Mouse (Mus musculus) MEL (cell line): Measurements from ENCODE around the gene Ifnar1. TPM values are rescaled to one million over a fixed set of nuclear protein-coding genes. Genes with fewer than 3 reads are reported as not detected.
A peak's percentile ranks its signal among the peaks of the same experiment; 100 is the strongest.

Source experiments
- DNase-seq: peaks from one replicate; pipeline ENCODE4 v3.0.0; 2011; ENCODE audit warnings: low read depth, low spot score
- H3K27ac ChIP-seq: 2 replicates; pipeline ENCODE4 v1.5.1; 2012; ENCODE audit warnings: low read depth, mild to moderate bottlenecking, control low read depth, low read length, moderate library complexity; ENCODE audit not compliant: control insufficient read depth
- H3K27me3 ChIP-seq, 2 experiments: fragments of 150-350 bp in 1 of 2; sonication (generic) in 1 of 2; 2 replicates each; pipeline ENCODE4 v1.6.1; 2012; ENCODE audit warnings: low read length in 2 of 2, mild to moderate bottlenecking in 2 of 2, improper control_type of control experiment in 1 of 2, moderate library complexity in 1 of 2; ENCODE audit not compliant: insufficient read depth in 2 of 2, control insufficient read depth in 1 of 2
- H3K36me3 ChIP-seq, 2 experiments: 2 replicates each; pipeline ENCODE4 v1.6.1; 2012 to 2014; ENCODE audit warnings: low read length in 2 of 2, improper control_type of control experiment in 1 of 2, inconsistent platforms in 1 of 2, mild to moderate bottlenecking in 1 of 2; ENCODE audit not compliant: insufficient read depth in 2 of 2, control insufficient read depth in 1 of 2
- H3K4me1 ChIP-seq, 2 experiments: fragments of 150-350 bp in 1 of 2; sonication (generic) in 1 of 2; 2 replicates each; pipeline ENCODE4 v1.6.1; 2012; ENCODE audit warnings: low read length in 2 of 2, improper control_type of control experiment in 1 of 2, mild to moderate bottlenecking in 1 of 2; ENCODE audit not compliant: insufficient read depth in 2 of 2, control insufficient read depth in 1 of 2
- H3K4me3 ChIP-seq, 2 experiments: fragments of 150-350 bp in 1 of 2; sonication (generic) in 1 of 2; 2 replicates each; pipeline ENCODE4 v1.5.1; 2012; ENCODE audit warnings: low read depth in 2 of 2, low read length in 2 of 2, mild to moderate bottlenecking in 2 of 2, moderate library complexity in 2 of 2, control low read depth in 1 of 2, improper control_type of control experiment in 1 of 2; ENCODE audit not compliant: control insufficient read depth in 1 of 2, insufficient read depth in 1 of 2
- H3K79me2 ChIP-seq: 2 replicates; pipeline ENCODE4 v1.6.1; 2012; ENCODE audit warnings: mild to moderate bottlenecking, low read length, moderate library complexity; ENCODE audit not compliant: control insufficient read depth, poor library complexity, insufficient read depth
- H3K9ac ChIP-seq: 2 replicates; pipeline ENCODE4 v1.6.1; 2012; ENCODE audit warnings: low read depth, mild to moderate bottlenecking, control low read depth, low read length, moderate library complexity; ENCODE audit not compliant: control insufficient read depth, poor library complexity, severe bottlenecking
- H3K9me3 ChIP-seq: fragments of 150-350 bp; sonication (generic); replicated peaks from 2 replicates; pipeline ENCODE4 v1.6.1; 2012; ENCODE audit warnings: mild to moderate bottlenecking, low read length, improper control_type of control experiment, moderate library complexity; ENCODE audit not compliant: insufficient read depth
- CHD1 ChIP-seq: IDR thresholded peaks from 2 replicates; pipeline ENCODE4 v1.6.1; 2012; ENCODE audit warnings: low read depth, mild to moderate bottlenecking, inconsistent platforms, low read length, improper control_type of control experiment
- CHD2 ChIP-seq: IDR thresholded peaks from 2 replicates; pipeline ENCODE4 v1.6.1; 2011; ENCODE audit warnings: low read length, improper control_type of control experiment
- CTCF ChIP-seq, 3 experiments: IDR thresholded peaks in 2 of 3; conservative IDR thresholded peaks in 1 of 3; 2 replicates each; pipeline ENCODE4 v1.5.1; 2011 to 2012; ENCODE audit warnings: low read length in 3 of 3, low read depth in 2 of 3, mild to moderate bottlenecking in 2 of 3, improper control_type of control experiment in 1 of 3, inconsistent platforms in 1 of 3, mixed read lengths in 1 of 3, moderate library complexity in 1 of 3; ENCODE audit not compliant: control insufficient read depth in 1 of 3, insufficient read depth in 1 of 3, poor library complexity in 1 of 3, severe bottlenecking in 1 of 3
- E2F4 ChIP-seq: IDR thresholded peaks from 2 replicates; pipeline ENCODE4 v1.6.1; 2011; ENCODE audit warnings: low read depth, low read length, improper control_type of control experiment, borderline replicate concordance
- EP300 ChIP-seq, 2 experiments: IDR thresholded peaks; 2 replicates each; pipeline ENCODE4 v1.6.1; 2011; ENCODE audit warnings: improper control_type of control experiment in 2 of 2, low read length in 2 of 2, low read depth in 1 of 2, mild to moderate bottlenecking in 1 of 2
- GATA1 ChIP-seq: IDR thresholded peaks from 2 replicates; pipeline ENCODE4 v1.6.1; 2011; ENCODE audit warnings: low read depth, low read length, improper control_type of control experiment
- KAT2A ChIP-seq: conservative IDR thresholded peaks from 2 replicates; pipeline ENCODE4 v1.6.1; 2012; ENCODE audit warnings: low read depth, low read length, improper control_type of control experiment, inconsistent platforms
- MAFK ChIP-seq: IDR thresholded peaks from 2 replicates; pipeline ENCODE4 v1.6.1; 2011; ENCODE audit warnings: low read depth, mild to moderate bottlenecking, low read length, improper control_type of control experiment, borderline replicate concordance
- MAZ ChIP-seq: IDR thresholded peaks from 2 replicates; pipeline ENCODE4 v1.6.1; 2012; ENCODE audit warnings: low read depth, mild to moderate bottlenecking, inconsistent platforms, low read length, improper control_type of control experiment
- MEF2A ChIP-seq: IDR thresholded peaks from 2 replicates; pipeline ENCODE4 v1.6.1; 2014; ENCODE audit warnings: low read depth, mild to moderate bottlenecking, inconsistent platforms, low read length, improper control_type of control experiment; ENCODE audit not compliant: poor library complexity, insufficient replicate concordance, severe bottlenecking; ENCODE audit errors: extremely low read depth
- MXI1 ChIP-seq: IDR thresholded peaks from 2 replicates; pipeline ENCODE4 v1.6.1; 2011; ENCODE audit warnings: mild to moderate bottlenecking, low read depth, low read length, improper control_type of control experiment
- MYB ChIP-seq: IDR thresholded peaks from 2 replicates; pipeline ENCODE4 v1.6.1; 2011; ENCODE audit warnings: mild to moderate bottlenecking, low read depth, low read length, improper control_type of control experiment
- POLR2A ChIP-seq, 2 experiments: IDR thresholded peaks; 2 replicates each; pipeline ENCODE4 v1.6.1; 2011 to 2012; ENCODE audit warnings: low read length in 2 of 2, mild to moderate bottlenecking in 2 of 2, control low read depth in 1 of 2, improper control_type of control experiment in 1 of 2, low read depth in 1 of 2, moderate library complexity in 1 of 2; ENCODE audit not compliant: control insufficient read depth in 1 of 2, insufficient read depth in 1 of 2, poor library complexity in 1 of 2
- POLR2AphosphoS2 ChIP-seq: IDR thresholded peaks from 2 replicates; pipeline ENCODE4 v1.6.1; 2011; ENCODE audit warnings: low read length, improper control_type of control experiment
- RAD21 ChIP-seq: IDR thresholded peaks from 2 replicates; pipeline ENCODE4 v1.6.1; 2011; ENCODE audit warnings: mild to moderate bottlenecking, low read depth, low read length, improper control_type of control experiment
- RCOR1 ChIP-seq: IDR thresholded peaks from 2 replicates; pipeline ENCODE4 v1.6.1; 2012; ENCODE audit warnings: low read depth, mild to moderate bottlenecking, inconsistent platforms, low read length, improper control_type of control experiment
- SIN3A ChIP-seq: IDR thresholded peaks from 2 replicates; pipeline ENCODE4 v1.6.1; 2012; ENCODE audit warnings: low read length, improper control_type of control experiment, inconsistent platforms
- TAL1 ChIP-seq: IDR thresholded peaks from 2 replicates; pipeline ENCODE4 v1.6.1; 2012; ENCODE audit warnings: mild to moderate bottlenecking, inconsistent platforms, low read length, moderate library complexity, mixed read lengths
- TBP ChIP-seq: IDR thresholded peaks from 2 replicates; pipeline ENCODE4 v1.8.0; 2011; ENCODE audit warnings: low read depth, low read length, improper control_type of control experiment
- TCF12 ChIP-seq: IDR thresholded peaks from 2 replicates; pipeline ENCODE4 v1.6.1; 2014; ENCODE audit warnings: low read depth, mild to moderate bottlenecking, inconsistent platforms, low read length, improper control_type of control experiment, moderate library complexity
- USF1 ChIP-seq: IDR thresholded peaks from 2 replicates; pipeline ENCODE4 v1.6.1; 2014; ENCODE audit warnings: low read depth, mild to moderate bottlenecking, inconsistent platforms, low read length, improper control_type of control experiment, moderate library complexity
- USF2 ChIP-seq, 2 experiments: IDR thresholded peaks; 2 replicates each; pipeline ENCODE4 v1.6.1; 2011 to 2012; ENCODE audit warnings: improper control_type of control experiment in 2 of 2, low read length in 2 of 2, borderline replicate concordance in 1 of 2, inconsistent platforms in 1 of 2, low read depth in 1 of 2, mild to moderate bottlenecking in 1 of 2; ENCODE audit not compliant: insufficient read depth in 1 of 2
- ZKSCAN1 ChIP-seq: IDR thresholded peaks from 2 replicates; pipeline ENCODE4 v1.6.1; 2012; ENCODE audit warnings: low read depth, mild to moderate bottlenecking, inconsistent platforms, low read length, improper control_type of control experiment, moderate library complexity
- ZMIZ1 ChIP-seq: IDR thresholded peaks from 2 replicates; pipeline ENCODE4 v1.6.1; 2012; ENCODE audit warnings: low read depth, mild to moderate bottlenecking, inconsistent platforms, low read length, improper control_type of control experiment, moderate library complexity
- ZNF384 ChIP-seq: IDR thresholded peaks from 2 replicates; pipeline ENCODE4 v1.6.1; 2012; ENCODE audit warnings: low read depth, mild to moderate bottlenecking, inconsistent platforms, low read length, improper control_type of control experiment
- polyA plus RNA-seq, 2 experiments: library from polyadenylated mRNA; stranded (reverse) in 1 of 2; unstranded in 1 of 2; fragments of >175 nt in 1 of 2; fragments of >200 nt in 1 of 2; gene quantifications; 2 replicates each; pipeline versions ENCODE4 v1.2.1 to v1.2.4; 2012; ENCODE audit warnings: low replicate concordance in 2 of 2, low read depth in 1 of 2; ENCODE audit not compliant: insufficient read length in 2 of 2, insufficient read depth in 1 of 2, missing spikeins in 1 of 2
- total RNA-seq: library from RNA; depleted of rRNA; stranded (reverse); fragments of 300-350 nt; gene quantifications from 2 replicates; pipeline ENCODE4 v1.2.3, GENCODE M21; 2012

Gene Ifnar1
- total and polyA plus RNA-seq, 3 experiments: 10.3 to 20.2 TPM; not detected in 1

DNA sequence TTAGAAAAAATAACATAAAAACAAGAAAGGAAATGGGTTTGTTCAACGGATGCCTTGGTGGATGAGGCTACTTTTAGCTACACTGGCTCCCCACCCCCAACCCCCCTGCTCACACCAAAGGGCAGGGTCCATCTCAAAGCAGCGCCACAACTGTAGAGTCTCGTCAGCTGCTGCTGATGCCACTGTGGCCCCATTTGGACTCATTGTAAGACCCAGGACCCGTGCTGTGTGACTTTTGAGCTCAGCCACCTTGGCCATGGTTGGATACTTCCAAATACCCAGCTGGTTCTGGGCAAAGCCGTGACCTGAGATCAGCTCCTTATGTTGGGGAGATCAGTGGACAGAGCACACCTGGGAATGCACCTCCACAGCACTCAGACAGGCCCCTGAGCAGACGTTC, 28.1 kb downstream of the Ifnar1 start:
- Histone ChIP-seq H3K4me3 (no peak overlapping the region), H3K4me1 (no peaks in the 10 kb centered on the region), H3K27ac (no peak overlapping the region), H3K9me3 (no peaks in the 10 kb centered on the region), H3K27me3 (no peaks in the 10 kb centered on the region)
- no peak for DNase-seq
- TF ChIP-seq CHD2 (no peak), ZMIZ1 (no peak), USF2 (IDR thresholded peaks at IDR 0.05; ENCODE audit: borderline replicate concordance in 1 of 2, insufficient read depth in 1 of 2, low read depth in 1 of 2, low read length in 2 of 2) (no peak), RAD21 (no peak), USF1 (no peak), POLR2AphosphoS2 (no peak), TAL1 (no peak), ZNF384 (no peak), KAT2A (no peak), CHD1 (no peak)
- TF ChIP-seq, all 39 proteins: peak for 0
- Histone ChIP-seq H3K36me3 (no peaks in the 10 kb centered on the region; a peak in 1 of 4 replicates), H3K9ac (no peak overlapping the region), H3K79me2 (no peaks in the 10 kb centered on the region)

DNA sequence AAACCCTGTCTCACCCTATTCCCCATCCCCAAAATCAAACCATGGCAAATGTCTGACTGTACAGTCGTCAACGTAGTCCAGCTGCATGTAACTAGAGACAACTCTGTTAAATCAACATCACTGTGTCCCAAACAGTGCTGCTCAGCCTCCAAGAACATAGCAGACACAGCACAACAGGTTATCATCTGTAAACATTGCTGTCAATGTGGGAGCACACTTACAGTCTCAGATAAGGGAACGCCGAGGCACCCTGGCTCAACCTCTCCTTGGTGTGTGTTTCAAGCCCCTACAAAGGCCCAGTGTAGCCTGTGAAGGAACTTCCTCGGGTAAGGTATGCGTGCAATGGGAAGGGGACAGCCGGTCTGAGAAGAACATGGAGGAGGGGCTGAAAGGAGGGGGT, 32.0 kb downstream of the Ifnar1 start:
- no peaks in the 10 kb centered on the region for H3K9me3 ChIP-seq
- peak; percentile 51 for DNase-seq
- H3K36me3 ChIP-seq: peaks cover 0 to 4% of the 10 kb centered on the region in 2 experiments; a peak in 2 of 4 replicates
- H3K4me1 ChIP-seq: peaks cover 0 to 5% of the 10 kb centered on the region in 2 experiments; a peak in 2 of 4 replicates
- TF ChIP-seq TAL1 (peak; percentile 16; the same call in 1 of the 2 replicates), TCF12 (0 out of 2 replicates have a peak, but pooled peaks have one; percentile 5), RCOR1 (no peak), GATA1 (peak; percentile 48), SIN3A (0 out of 2 replicates have a peak, but pooled peaks have one; percentile 29)
- TF ChIP-seq, all 39 proteins: peak for 4
- no peak overlapping the region for H3K27ac ChIP-seq
- no peaks in the 10 kb centered on the region for H3K27me3 ChIP-seq
- H3K79me2 ChIP-seq: no peaks in the 10 kb centered on the region
- H3K4me3 ChIP-seq: no peak overlapping the region
- no peak overlapping the region for H3K9ac ChIP-seq

DNA sequence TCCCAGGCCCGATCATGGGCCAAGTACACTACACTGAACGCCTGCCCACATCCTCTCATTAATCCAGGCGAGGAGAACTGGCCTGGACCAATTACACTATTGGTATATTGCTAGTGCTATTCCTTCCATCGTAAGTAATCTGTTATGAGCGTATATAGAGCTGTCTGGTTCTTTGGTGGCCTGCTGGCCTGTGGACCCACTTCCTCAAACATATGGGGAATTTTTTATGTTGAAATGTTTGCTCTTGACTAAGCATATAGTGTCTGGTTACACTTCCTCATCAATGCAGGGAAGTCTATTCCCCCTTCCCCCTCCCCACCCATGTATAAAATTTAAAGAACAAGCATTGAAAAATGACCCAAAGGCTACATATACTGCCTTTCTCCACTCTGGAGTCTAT, 37.0 kb downstream of the Ifnar1 start:
- Histone ChIP-seq H3K9ac (peak overlapping the region; percentile 28; the same call in 1 of the 2 replicates), H3K27me3 (no peaks in the 10 kb centered on the region), H3K27ac (0 out of 2 replicates have a peak overlapping the region, but pooled peaks have one; percentile 29), H3K79me2 (no peaks in the 10 kb centered on the region), H3K9me3 (no peaks in the 10 kb centered on the region), H3K4me3 (no peak overlapping the region), H3K4me1 (peaks cover 0 to 14% of the 10 kb centered on the region in 2 experiments; a peak in 2 of 4 replicates), H3K36me3 (peaks cover 0 to 8% of the 10 kb centered on the region in 2 experiments; a peak in 2 of 4 replicates)
- peak; percentile 74 for DNase-seq
- TF ChIP-seq SIN3A (no peak; the same call in 1 of the 2 replicates), MAFK (no peak), RAD21 (no peak), E2F4 (no peak), MEF2A (no peak), CTCF (IDR thresholded peaks at IDR 0.05 in 2 of 3, conservative IDR thresholded peaks at IDR 0.05 in 1 of 3; ENCODE audit: control insufficient read depth in 1 of 3, insufficient read depth in 1 of 3, low read depth in 2 of 3, low read length in 3 of 3, poor library complexity in 1 of 3, severe bottlenecking in 1 of 3) (no peak), MXI1 (no peak), EP300 (IDR thresholded peaks at IDR 0.05; ENCODE audit: low read depth in 1 of 2, low read length in 2 of 2) (peak in 1 of 2 experiments; percentile 56; a peak in 1 of 4 replicates), USF1 (no peak), POLR2A (IDR thresholded peaks at IDR 0.05; ENCODE audit: control insufficient read depth in 1 of 2, insufficient read depth in 1 of 2, low read depth in 1 of 2, low read length in 2 of 2, poor library complexity in 1 of 2) (no peak), MYB (no peak), TBP (no peak), ZKSCAN1 (no peak), TAL1 (no peak), MAZ (no peak), USF2 (IDR thresholded peaks at IDR 0.05; ENCODE audit: borderline replicate concordance in 1 of 2, insufficient read depth in 1 of 2, low read depth in 1 of 2, low read length in 2 of 2) (no peak)
